Mouse (Mus musculus): ENCODE measurements around the gene Wnt7a.

- no peak for TF ChIP-seq CTCF (IDR thresholded peaks at IDR 0.05; ENCODE audit: insufficient read depth, low read length)
- TF ChIP-seq POLR2A (IDR thresholded peaks at IDR 0.05; ENCODE audit: borderline replicate concordance, extremely low read depth, low read depth, low read length), result no peak
These were observed 18.5 kb downstream of the Wnt7a start for GRCm38 (mm10) chr6:91392475-91393174.
